Mouse (Mus musculus) left cerebral cortex, postnatal 36 days (tissue): ENCODE data around the gene Dnajc4. TPM values are rescaled to one million over a fixed set of nuclear protein-coding genes. Genes with fewer than 3 reads are reported as not detected.

Experiments
- DNase-seq, 2 experiments: peaks; one replicate each; pipeline ENCODE4 v3.0.0; 2021 to 2022; ENCODE audit warnings: low spot score in 2 of 2, mixed read lengths in 1 of 2
- intact Hi-C: fragments of 180-260 bp; cut with DNase I; formaldehyde crosslinking; loops from one replicate; pipeline ENCODE4 v1.15.1; 2025
- total RNA-seq, 2 experiments: library from RNA; stranded (reverse); gene quantifications; 2 replicates each; pipeline ENCODE4 v1.2.3; 2021

Dnajc4 gene
- total RNA-seq, 2 experiments from 2014 or later, result 22.9 to 28.1 TPM

- peak; percentile 65 to 73 for DNase-seq
- intact Hi-C loops, result loop anchor here (2.0 kb wide), 1 partner anchor 21 kb away; no protein-coding TSS in a partner anchor
Observed at GRCm38 (mm10) chr19:6951994-6952711, 40.2 kb downstream of the Dnajc4 start.

- peak; percentile 92 to 94 for DNase-seq
- intact Hi-C loops, result loop anchor here (2.0 kb wide), 1 partner anchor 21 kb away; no protein-coding TSS in a partner anchor
Observed at GRCm38 (mm10) chr19:6951381-6951968, 40.9 kb downstream of the Dnajc4 start.

- DNase-seq, result peak; percentile 58 to 74
- intact Hi-C loops, result loop anchor here (2.0 kb wide), 1 partner anchor 22 kb away; no protein-coding TSS in a partner anchor
Observed at GRCm38 (mm10) chr19:6950613-6951153, 41.7 kb downstream of the Dnajc4 start.

- no peak for DNase-seq
- intact Hi-C loops, result loop anchor here (2.0 to 10.0 kb wide), 2 partner anchors 23 to 705 kb away; partner anchors contain the start of gene Atg2a
Observed at GRCm38 (mm10) chr19:6949951-6950350, 42.4 kb downstream of the Dnajc4 start.

GRCm38 (mm10) chr19:6949532-6949931 is 42.8 kb downstream of the Dnajc4 start:
- no peak for DNase-seq
- intact Hi-C loops, result loop anchor here (10.0 kb wide), 1 partner anchor 705 kb away; the partner anchor contains the start of gene Atg2a

- DNase-seq, result no peak
- intact Hi-C loops, result loop anchor here (10.0 kb wide), 1 partner anchor 703 kb away; the partner anchor contains the start of gene Atg2a
Observed at GRCm38 (mm10) chr19:6948186-6948585, 44.2 kb downstream of the Dnajc4 start.

GRCm38 (mm10) chr19:6947742-6948141 is 44.6 kb downstream of the Dnajc4 start:
- intact Hi-C loops, result loop anchor here (10.0 kb wide), 1 partner anchor 703 kb away; the partner anchor contains the start of gene Atg2a
- no peak for DNase-seq

- no peak for DNase-seq
- intact Hi-C loops, result loop anchor here (10.0 kb wide), 1 partner anchor 699 kb away; the partner anchor contains the start of gene Atg2a
Observed at GRCm38 (mm10) chr19:6943709-6944108, 48.7 kb downstream of the Dnajc4 start.

GRCm38 (mm10) chr19:6942764-6943163 is 49.6 kb downstream of the Dnajc4 start:
- intact Hi-C loops, result loop anchor here (10.0 kb wide), 1 partner anchor 698 kb away; the partner anchor contains the start of gene Atg2a
- no peak for DNase-seq

- intact Hi-C loops, result loop anchor here (10.0 kb wide), 1 partner anchor 697 kb away; the partner anchor contains the start of gene Atg2a
- DNase-seq, result peak; percentile 91 to 92
Observed at GRCm38 (mm10) chr19:6942249-6942691, 50.1 kb downstream of the Dnajc4 start, which contains the start of gene Gpr137. Gene Gpr137 (minus strand): TSS chr19:6942480.

GRCm38 (mm10) chr19:6941372-6942248 is 50.8 kb downstream of the Dnajc4 start, which contains the start of gene Bad:
Gene Bad (plus strand): TSS chr19:6941861.
- peak; percentile 95 to 96 for DNase-seq
- intact Hi-C loops, result loop anchor here (1.0 to 10.0 kb wide), 2 partner anchors 20 to 697 kb away; partner anchors contain the start of genes Atg2a and Esrra

GRCm38 (mm10) chr19:6940396-6941351 is 51.7 kb downstream of the Dnajc4 start:
- no peak for DNase-seq
- intact Hi-C loops, result loop anchor here (1.0 to 10.0 kb wide), 2 partner anchors 19 to 696 kb away; partner anchors contain the start of genes Atg2a and Esrra

- no peak for DNase-seq
- intact Hi-C loops, result loop anchor here (10.0 kb wide), 2 partner anchors 445 to 695 kb away; partner anchors contain the start of gene Atg2a
Observed at GRCm38 (mm10) chr19:6939106-6940002, 53.0 kb downstream of the Dnajc4 start.
